Mouse (Mus musculus) layer of hippocampus, adult 11-12 months (tissue): ENCODE measurements around the gene Cracr2a.
"Not testable (repeated sequence)": the region's sequence is repeated elsewhere in the genome, so short reads cannot be mapped to it uniquely, and the experiment has no call there.

ENCODE experiments used
- DNase-seq: peaks from one replicate; pipeline ENCODE4 v3.0.0; 2022; ENCODE audit warnings: low spot score

Cracr2a gene

GRCm38 (mm10) chr6:127561231-127562020, at the start of gene Cracr2a:
TSS of gene Cracr2a (plus strand) at chr6:127561338.
- DNase-seq, result peak; percentile 76

GRCm38 (mm10) chr6:127513776-127514175, 47.4 kb upstream of the Cracr2a start:
- DNase-seq, result not testable (repeated sequence)

GRCm38 (mm10) chr6:127521176-127521575, 40.0 kb upstream of the Cracr2a start:
- no peak for DNase-seq

- no peak for DNase-seq
These were observed 38.8 kb upstream of the Cracr2a start for GRCm38 (mm10) chr6:127522326-127522725.

- DNase-seq, result peak; percentile 45
These were observed 36.7 kb upstream of the Cracr2a start for GRCm38 (mm10) chr6:127524442-127524841.

- no peak for DNase-seq
These were observed 32.5 kb upstream of the Cracr2a start for GRCm38 (mm10) chr6:127528625-127529024.

GRCm38 (mm10) chr6:127529451-127529850, 31.7 kb upstream of the Cracr2a start:
- peak; percentile 33 for DNase-seq

- DNase-seq, result no peak
These were observed 30.9 kb upstream of the Cracr2a start for GRCm38 (mm10) chr6:127530206-127530605.

GRCm38 (mm10) chr6:127531412-127532205, 29.5 kb upstream of the Cracr2a start:
- DNase-seq, result no peak

GRCm38 (mm10) chr6:127532304-127532703, 28.8 kb upstream of the Cracr2a start:
- no peak for DNase-seq

- DNase-seq, result no peak
These were observed 27.4 kb upstream of the Cracr2a start for GRCm38 (mm10) chr6:127533766-127534165.

GRCm38 (mm10) chr6:127537035-127537434, 24.1 kb upstream of the Cracr2a start:
- no peak for DNase-seq

- no peak for DNase-seq
These were observed 23.0 kb upstream of the Cracr2a start for GRCm38 (mm10) chr6:127538118-127538517.

- DNase-seq, result no peak
These were observed 21.9 kb upstream of the Cracr2a start for GRCm38 (mm10) chr6:127539226-127539625.

- no peak for DNase-seq
These were observed 21.5 kb upstream of the Cracr2a start for GRCm38 (mm10) chr6:127539659-127540058.

GRCm38 (mm10) chr6:127540517-127540916, 20.6 kb upstream of the Cracr2a start:
- no peak for DNase-seq

- DNase-seq, result peak; percentile 78
These were observed 19.3 kb upstream of the Cracr2a start for GRCm38 (mm10) chr6:127541617-127542374.

- DNase-seq, result no peak
These were observed 14.5 kb upstream of the Cracr2a start for GRCm38 (mm10) chr6:127546676-127547075.

- DNase-seq, result no peak
These were observed 8.2 kb upstream of the Cracr2a start for GRCm38 (mm10) chr6:127552940-127553339.

GRCm38 (mm10) chr6:127555553-127555952, 5.6 kb upstream of the Cracr2a start:
- DNase-seq, result no peak

- DNase-seq, result no peak
These were observed 287 bp upstream of the Cracr2a start for GRCm38 (mm10) chr6:127560872-127561230.

GRCm38 (mm10) chr6:127563511-127563910, 2.4 kb downstream of the Cracr2a start:
- DNase-seq, result no peak
